Mouse (Mus musculus) left cerebral cortex, adult 2 months (tissue): ENCODE measurements at regions not wholly inside any gene's neighbourhood (a gene's known extent, or its start where the extent isn't known, plus 50 kb on each side); places are given as distances from the start of the nearest gene placed in this dataset.

Experiments used
- DNase-seq, 2 experiments: peaks; one replicate each; pipeline ENCODE4 v3.0.0; 2021 to 2022; ENCODE audit warnings: low spot score in 2 of 2, mixed read lengths in 1 of 2; ENCODE audit errors: extremely low spot score in 1 of 2
- H3K27ac ChIP-seq: fragments of 200-600 bp; 2 replicates; pipeline ENCODE4 v1.8.1; 2022
- H3K4me3 ChIP-seq: fragments of 200-600 bp; 2 replicates; pipeline ENCODE4 v1.8.1; 2022
- CTCF ChIP-seq: fragments of 200-600 bp; IDR thresholded peaks from 2 replicates; pipeline ENCODE4 v1.8.1; 2022; ENCODE audit warnings: antibody characterized with exemption, mild to moderate bottlenecking, moderate library complexity
- intact Hi-C: fragments of 180-260 bp; cut with DNase I; formaldehyde crosslinking; loops from one replicate; pipeline ENCODE4 v1.15.1; 2025

GRCm38 (mm10) chr15:56018141-56018540 lies 1459.3 kb downstream of the Slc22a22 start:
- Histone ChIP-seq H3K4me3 (no peak overlapping the region), H3K27ac (no peak overlapping the region)
- no peak for DNase-seq
- intact Hi-C loops: no loop called here
- no peak for TF ChIP-seq CTCF

GRCm38 (mm10) chr15:56017561-56017960 lies 1459.9 kb downstream of the Slc22a22 start:
- TF ChIP-seq CTCF: no peak
- DNase-seq: no peak
- intact Hi-C loops: no loop called here

GRCm38 (mm10) chr15:56016070-56016469 lies 1461.4 kb downstream of the Slc22a22 start:
- no peak overlapping the region for H3K27ac ChIP-seq
- DNase-seq: no peak
- no peak for TF ChIP-seq CTCF
- no peak overlapping the region for H3K4me3 ChIP-seq
- intact Hi-C loops: no loop called here

More at GRCm38 (mm10) chr15:56017561-56017960, 1459.9 kb downstream of the Slc22a22 start:
- no peak overlapping the region for H3K4me3 ChIP-seq
- no peak overlapping the region for H3K27ac ChIP-seq

- Histone ChIP-seq H3K27ac (no peak overlapping the region), H3K4me3 (no peak overlapping the region)
- TF ChIP-seq CTCF: no peak
- intact Hi-C loops: no loop called here
- no peak for DNase-seq
Observed at GRCm38 (mm10) chr15:56014059-56014620, 1463.3 kb downstream of the Slc22a22 start.

GRCm38 (mm10) chr15:56008603-56009174 lies 1468.7 kb downstream of the Slc22a22 start:
- TF ChIP-seq CTCF: no peak
- H3K27ac ChIP-seq: no peak overlapping the region
- no peak overlapping the region for H3K4me3 ChIP-seq
- no peak for DNase-seq
- intact Hi-C loops: no loop called here

- intact Hi-C loops: no loop called here
- no peak overlapping the region for H3K4me3 ChIP-seq
- TF ChIP-seq CTCF: no peak
- DNase-seq: no peak
- H3K27ac ChIP-seq: no peak overlapping the region
Observed at GRCm38 (mm10) chr15:56007376-56007775, 1470.0 kb downstream of the Slc22a22 start.

- H3K4me3 ChIP-seq: no peak overlapping the region
- DNase-seq: no peak
- intact Hi-C loops: no loop called here
- H3K27ac ChIP-seq: no peak overlapping the region
- TF ChIP-seq CTCF: no peak
Observed at GRCm38 (mm10) chr15:56005361-56005760, 1472.1 kb downstream of the Slc22a22 start.

- no peak for DNase-seq
- H3K4me3 ChIP-seq: no peak overlapping the region
- H3K27ac ChIP-seq: no peak overlapping the region
- intact Hi-C loops: no loop called here
- TF ChIP-seq CTCF: no peak
Observed at GRCm38 (mm10) chr15:56003921-56004320, 1473.5 kb downstream of the Slc22a22 start.

GRCm38 (mm10) chr15:55999605-56000004 lies 1477.8 kb downstream of the Slc22a22 start:
- Histone ChIP-seq H3K27ac (no peak overlapping the region), H3K4me3 (no peak overlapping the region)
- intact Hi-C loops: no loop called here
- DNase-seq: no peak
- TF ChIP-seq CTCF: no peak

GRCm38 (mm10) chr15:55997977-55998376 lies 1479.4 kb downstream of the Slc22a22 start:
- H3K4me3 ChIP-seq: no peak overlapping the region
- intact Hi-C loops: no loop called here
- no peak for TF ChIP-seq CTCF
- no peak overlapping the region for H3K27ac ChIP-seq
- DNase-seq: no peak

- no peak for DNase-seq
- no peak overlapping the region for H3K4me3 ChIP-seq
- intact Hi-C loops: no loop called here
- H3K27ac ChIP-seq: no peak overlapping the region
- no peak for TF ChIP-seq CTCF
Observed at GRCm38 (mm10) chr15:55994680-55995079, 1482.7 kb downstream of the Slc22a22 start.

GRCm38 (mm10) chr15:55975843-55976242 lies 1501.6 kb downstream of the Slc22a22 start:
- no peak for TF ChIP-seq CTCF
- H3K27ac ChIP-seq: no peak overlapping the region
- DNase-seq: no peak
- intact Hi-C loops: no loop called here
- no peak overlapping the region for H3K4me3 ChIP-seq

GRCm38 (mm10) chr15:55966780-55967179 lies 1510.6 kb downstream of the Slc22a22 start:
- intact Hi-C loops: no loop called here
- H3K27ac ChIP-seq: no peak overlapping the region
- no peak for TF ChIP-seq CTCF
- no peak for DNase-seq
- H3K4me3 ChIP-seq: no peak overlapping the region
